Mouse (Mus musculus) urinary bladder, postnatal 36 days (tissue): Measurements from ENCODE around the gene Selenos.

Experiments
- DNase-seq, 2 experiments: peaks; one replicate each; pipeline ENCODE4 v3.0.0; 2022; ENCODE audit warnings: low spot score in 2 of 2, mixed read lengths in 1 of 2

Gene Selenos

DNA sequence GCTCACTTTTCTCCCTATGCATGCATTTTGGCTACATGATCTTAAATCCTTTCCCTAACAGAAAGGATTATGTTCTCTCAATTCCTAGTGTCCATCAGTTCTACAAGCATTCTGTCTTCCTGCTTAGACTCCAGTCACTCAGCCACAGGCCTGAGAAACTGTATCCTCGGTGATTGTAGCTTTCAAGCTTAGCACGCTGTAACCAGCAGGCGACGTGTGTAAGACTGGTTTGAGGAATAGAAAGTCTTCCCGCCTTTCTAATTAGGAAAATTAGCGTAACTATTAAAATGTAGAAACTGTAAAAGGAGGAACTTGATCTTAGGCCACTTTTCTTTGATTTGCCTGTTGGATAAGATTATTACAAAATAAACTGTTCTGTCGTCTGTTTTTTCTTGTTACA lies 39.3 kb downstream of the Selenos start:
- DNase-seq = no peak

DNA sequence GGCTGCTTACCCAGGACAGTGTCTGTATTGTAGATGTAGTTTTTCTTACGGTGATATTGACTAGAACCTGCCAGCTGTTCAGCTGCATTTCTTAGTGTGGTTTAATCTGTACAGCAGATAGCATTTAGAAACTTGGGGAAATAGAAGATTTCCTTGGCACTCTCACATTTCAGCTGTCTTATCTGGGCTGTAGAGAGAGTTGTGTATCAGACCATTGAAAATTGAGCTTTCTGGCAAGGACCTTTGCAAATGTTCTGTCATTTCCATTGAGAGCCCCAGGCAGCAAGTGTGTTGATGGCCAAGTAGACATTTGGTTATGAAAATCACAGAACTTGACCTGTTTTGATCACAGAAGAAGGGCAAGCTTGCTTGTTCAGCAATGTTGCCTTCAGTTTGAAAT lies 40.7 kb downstream of the Selenos start:
- DNase-seq = no peak

DNA sequence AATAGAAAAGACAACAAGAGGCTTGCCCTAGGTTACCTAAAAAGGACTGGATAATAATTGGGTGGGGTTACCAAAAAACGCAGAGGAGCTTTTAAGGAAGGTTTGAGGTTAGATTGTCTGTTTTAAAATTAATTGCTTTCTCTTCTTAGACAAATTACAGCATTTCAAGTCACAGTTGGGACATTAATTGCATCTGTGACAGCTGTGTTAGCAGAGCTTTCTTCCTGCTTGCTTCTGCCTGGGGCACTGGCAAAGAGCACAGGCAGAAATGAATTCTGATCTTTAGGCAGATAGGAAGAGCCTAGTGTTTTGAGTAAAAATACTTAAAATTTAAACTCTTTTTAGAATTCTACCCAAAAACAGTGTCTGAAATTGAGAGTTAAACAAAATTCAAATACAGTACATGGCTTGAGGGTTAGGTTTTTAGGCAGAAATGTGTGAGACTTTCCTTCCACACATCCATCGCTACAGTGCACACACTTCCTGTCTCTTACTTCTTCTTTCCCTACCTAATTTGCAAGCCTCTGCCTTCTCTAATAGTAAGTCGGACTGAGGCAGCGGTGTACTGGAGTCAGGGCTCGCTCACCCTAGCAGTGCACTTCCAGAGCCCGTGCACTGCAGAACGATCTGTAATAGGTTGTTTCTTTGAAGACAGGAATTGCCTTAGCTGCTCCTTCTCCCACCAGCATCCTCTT lies 41.4 kb downstream of the Selenos start:
- DNase-seq = no peak

DNA sequence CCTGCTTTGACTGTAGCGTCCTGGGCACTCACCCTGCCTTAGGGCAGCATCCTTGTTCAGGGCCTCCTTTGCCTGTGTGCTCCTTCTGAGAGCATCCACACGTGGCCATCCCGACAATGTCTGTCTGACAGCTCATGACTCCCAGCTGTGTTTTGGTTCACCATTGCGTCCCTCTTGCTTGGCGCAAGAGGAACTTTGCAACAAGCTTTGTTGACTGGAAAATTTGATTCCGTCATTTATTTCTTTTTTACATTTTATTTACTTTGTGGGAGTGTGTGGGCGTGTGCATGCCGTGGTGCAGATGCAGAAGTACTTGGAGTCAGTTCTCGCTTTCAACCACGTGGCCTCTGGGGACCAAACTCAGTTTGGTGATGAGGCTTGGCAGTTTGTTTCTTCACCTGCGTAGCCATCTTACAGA lies 45.1 kb downstream of the Selenos start:
- DNase-seq = no peak

DNA sequence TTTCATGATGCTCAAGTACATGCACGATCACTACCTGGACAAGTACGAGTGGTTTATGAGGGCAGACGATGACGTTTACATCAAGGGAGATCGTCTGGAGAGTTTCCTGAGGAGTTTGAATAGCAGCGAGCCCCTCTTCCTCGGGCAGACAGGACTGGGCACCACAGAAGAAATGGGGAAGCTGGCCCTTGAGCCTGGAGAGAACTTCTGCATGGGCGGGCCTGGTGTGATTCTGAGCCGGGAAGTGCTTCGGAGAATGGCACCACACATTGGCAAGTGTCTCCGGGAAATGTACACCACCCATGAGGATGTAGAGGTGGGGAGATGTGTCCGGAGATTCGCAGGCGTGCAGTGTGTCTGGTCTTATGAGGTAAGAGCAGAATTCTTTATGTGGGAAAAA lies 45.9 kb downstream of the Selenos start:
- DNase-seq = no peak

DNA sequence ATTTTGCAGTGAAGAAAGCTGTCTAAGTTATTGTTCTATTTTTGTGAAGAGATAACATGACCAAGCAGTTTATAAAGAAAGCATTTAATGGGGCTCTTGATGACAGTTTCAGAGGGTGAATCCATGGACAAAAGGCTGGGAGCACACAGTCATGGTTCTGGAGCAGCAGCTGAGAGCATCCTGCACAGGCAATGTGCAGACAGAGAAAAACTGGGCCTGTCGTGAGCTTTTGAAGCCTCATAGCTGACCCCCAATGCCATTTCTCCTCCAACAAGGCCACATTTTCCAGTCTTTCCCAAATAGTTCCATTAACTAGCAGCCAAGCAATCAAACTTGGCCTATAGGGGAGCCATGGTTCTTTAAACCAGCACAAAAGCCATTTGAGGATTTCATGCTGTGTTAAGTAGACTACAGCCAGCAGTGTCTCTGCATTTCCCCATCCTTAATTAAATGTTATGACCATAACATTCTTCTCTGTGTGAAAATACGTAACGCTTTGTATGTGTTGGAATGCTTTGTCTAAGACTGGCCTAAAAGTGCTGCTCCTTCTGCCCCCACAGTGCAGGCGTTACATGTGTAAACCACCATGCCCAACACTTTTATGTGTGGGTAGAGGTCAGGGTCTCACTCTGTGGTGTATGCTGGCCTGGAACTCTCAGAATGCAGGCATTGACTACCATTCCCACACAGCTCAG lies 48.6 kb downstream of the Selenos start:
- no peak for DNase-seq

DNA sequence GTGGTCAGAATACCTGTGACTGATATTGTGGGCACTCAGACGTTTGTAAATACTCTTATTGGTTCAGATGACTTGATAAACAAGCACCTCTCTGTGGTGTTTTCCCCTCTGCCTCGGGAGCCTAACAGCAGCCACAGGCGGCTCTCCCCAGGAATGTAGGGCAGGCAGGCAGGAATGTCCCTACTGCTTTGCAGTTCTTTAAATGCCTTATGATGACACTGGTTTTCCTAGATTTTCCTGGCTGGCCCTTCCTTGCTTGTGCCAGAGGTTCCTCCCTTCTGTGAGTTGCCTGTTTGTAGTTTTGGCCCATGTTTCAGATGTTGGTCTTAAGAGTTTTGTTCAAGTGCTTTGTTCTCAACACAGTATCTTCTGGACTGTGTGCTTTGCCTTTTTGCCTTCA lies 49.4 kb downstream of the Selenos start:
- DNase-seq = no peak

DNA sequence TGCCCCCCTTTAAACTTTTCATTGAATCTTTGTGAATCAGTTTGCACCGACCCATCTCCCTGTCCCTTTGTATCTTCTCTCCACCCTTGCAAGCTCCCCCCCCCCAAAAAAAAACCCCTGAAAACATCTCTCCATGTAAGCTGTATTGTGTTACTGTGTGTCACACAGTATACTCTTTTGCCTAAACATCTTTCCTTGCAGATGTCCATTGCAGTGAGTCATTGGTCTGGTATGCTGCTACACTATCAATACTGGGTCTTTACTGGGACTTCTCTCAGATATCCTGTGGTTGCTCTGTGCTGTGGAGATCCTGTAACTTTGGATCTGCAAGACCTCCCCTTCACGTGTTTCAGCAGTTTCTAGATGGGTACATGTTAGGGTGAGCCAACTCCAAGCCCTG lies 50.8 kb downstream of the Selenos start:
- no peak for DNase-seq

DNA sequence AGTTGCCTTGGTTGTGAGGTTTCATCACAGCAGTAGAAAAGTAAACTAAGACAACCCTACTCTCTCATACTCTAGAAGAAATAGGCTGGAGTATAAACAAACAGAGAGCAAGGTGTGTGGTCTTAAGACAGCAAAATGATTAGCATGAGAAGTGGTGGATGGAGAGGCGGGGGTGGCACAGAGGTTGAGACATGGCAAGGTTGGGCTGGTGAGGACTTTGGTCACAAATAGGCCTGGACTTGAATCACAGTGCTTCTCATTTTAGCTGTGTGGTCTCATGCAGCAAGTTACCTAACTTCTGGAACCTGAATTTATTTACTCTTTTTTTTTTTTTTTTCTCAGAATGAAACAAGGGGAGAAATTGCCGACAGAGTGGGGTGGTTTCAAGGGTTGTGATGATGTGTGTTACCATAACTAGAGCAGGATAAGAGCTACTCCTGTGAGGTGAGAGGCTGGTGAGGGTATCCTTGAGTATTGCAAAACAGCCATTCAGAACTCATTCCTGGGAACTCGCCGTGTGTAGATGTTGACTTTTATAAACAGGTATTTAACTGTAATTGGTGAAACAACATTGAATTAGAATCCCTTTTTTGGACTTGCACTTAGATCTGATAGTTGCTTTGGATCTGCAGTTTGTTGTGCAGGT lies 52.5 kb downstream of the Selenos start:
- no peak for DNase-seq

DNA sequence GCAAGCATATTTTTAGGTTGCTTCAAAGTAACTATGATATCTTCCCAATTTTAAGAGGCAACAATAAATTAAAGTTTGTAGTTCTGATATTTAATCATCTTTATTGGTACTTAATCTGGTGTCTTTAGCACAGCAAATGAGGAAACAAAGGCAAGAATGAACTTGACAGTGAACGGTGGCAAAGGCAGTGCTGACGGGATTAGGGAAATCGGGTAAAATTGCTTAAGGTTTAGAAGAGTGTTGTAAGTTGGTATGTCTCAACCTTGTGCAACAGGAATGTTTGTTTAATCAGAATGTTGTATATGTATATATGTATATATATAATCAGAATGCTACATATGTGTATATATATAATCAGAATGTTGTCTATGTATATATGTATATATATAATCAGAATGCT lies 54.7 kb downstream of the Selenos start:
- no peak for DNase-seq

DNA sequence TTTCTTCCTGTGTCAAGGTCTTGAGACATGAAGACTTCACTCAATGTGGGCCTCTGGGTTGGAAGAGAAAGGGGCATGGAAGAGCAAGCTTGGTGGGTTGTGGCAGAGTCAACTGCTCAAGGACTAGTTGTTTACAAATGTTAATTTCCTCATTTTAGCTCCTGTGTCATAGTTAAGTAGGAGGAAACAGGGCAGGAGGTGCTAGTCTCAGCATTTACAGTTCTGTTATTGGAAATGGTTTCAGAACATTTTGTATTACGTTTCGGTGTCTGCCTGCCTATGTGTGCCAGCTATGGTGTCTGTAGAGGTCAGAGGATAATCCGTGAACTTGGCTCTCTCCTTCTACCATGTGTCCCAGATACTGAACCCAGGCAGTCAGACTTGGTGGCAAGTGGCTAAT lies 56.2 kb downstream of the Selenos start:
- no peak for DNase-seq

DNA sequence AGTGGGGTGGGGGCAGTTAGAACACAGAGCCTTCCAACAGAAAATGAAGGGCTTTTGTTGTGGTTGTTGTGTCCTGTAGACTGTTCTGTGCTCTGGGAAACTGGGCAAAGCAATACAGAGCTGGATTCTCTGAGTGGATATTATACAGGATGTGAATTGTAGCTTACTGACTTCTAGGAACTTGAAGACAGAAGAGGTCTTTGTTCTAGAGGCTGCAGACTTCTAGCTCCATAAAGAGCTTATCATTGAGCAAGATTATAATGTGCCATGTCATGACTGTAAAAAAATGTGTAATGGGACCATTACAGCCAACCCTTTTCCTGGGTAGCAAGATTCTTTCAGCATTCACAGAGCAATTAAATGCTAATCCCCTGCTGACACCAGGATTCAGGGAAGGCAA lies 56.7 kb downstream of the Selenos start:
- no peak for DNase-seq

DNA sequence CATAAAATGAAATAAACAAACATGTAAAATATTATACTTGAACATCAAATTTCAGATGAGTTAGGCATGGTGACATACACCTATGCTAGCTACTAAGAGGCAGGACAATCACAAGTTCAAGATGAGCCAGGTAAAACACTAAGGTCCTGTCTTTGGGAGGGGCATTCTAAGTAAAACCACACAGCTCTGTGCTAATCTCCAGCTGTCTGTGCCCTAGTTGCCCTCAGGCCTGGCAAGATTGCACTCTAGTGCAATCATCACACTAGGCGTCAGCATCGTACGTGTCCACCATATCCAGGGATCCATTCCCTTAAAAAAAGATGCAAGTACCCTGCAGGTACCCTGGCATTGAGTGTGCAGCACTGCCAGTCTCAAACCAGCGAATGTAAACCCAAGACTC lies 57.9 kb downstream of the Selenos start:
- no peak for DNase-seq

DNA sequence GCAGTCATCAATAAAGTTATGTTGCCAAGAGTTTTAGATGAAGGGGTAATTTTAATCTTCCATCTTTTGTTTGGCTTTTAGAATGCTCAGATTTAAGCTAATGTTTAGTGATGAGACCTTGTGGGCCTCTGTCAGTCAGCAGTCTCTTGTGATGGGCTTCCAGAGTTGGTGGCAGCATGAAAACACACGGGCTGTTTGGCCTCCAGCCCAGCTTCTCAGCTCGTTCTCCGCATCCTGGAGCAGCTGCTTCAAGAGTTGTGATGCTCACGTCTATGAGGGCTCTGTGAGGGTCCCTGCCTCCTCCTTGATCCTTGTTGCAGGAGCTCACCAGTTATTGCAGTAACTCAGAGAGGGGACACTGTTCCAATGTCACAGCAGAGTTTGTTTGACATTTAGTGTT lies 58.9 kb downstream of the Selenos start:
- DNase-seq = no peak

DNA sequence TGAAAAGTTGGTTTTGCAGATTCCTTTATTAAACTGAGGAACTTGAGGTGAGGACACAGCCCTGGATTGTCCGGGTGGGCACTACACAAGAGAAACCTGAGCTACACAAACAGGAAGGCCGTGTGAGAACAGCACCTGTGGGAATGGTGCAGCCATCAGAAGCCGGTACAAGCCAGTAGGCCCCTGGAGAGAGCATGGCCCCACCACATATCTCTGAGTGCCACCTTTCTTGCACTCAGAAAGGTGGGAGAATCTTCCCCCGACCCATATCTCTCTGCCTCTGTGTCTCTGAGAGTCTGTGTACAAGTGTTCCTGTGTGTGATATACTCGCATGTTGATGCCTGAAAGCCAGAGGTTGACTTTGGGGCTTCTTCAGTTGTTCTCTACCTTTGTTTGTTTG lies 59.4 kb downstream of the Selenos start:
- no peak for DNase-seq
